Mouse (Mus musculus): Measurements from ENCODE around the gene Slc38a6. TPM values are rescaled to one million over a fixed set of nuclear protein-coding genes. Genes with fewer than 3 reads are reported as not detected.

Gene Slc38a6
- total and polyA plus RNA-seq, 3 experiments: 3.1 to 6.1 TPM; not detected in 1

DNA sequence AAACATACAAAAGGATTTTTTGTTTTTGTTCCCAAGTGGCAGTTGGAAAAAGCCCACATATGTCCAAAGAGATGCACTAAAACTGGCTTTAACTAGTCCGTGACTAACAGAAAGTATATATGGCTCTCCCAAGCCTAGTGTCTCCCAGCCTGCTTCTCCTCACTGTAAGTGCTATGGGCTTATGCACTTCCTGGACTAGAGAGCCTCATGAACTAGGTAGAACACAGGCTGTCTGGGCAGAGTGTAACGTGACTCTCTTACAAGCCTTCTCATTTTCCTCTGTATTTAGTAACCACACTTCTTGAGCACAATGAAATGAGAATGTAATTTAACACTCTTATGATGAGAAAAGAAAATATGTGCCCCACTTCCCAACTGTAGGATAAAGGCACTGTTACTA lies 22.1 kb downstream of the Slc38a6 start:
- H3K27me3 ChIP-seq (ENCODE audit: control insufficient read depth in 1 of 2, insufficient read depth in 2 of 2, low read length in 2 of 2): no peaks in the 10 kb centered on the region
- DNase-seq (ENCODE audit: low read depth, low spot score): no peak
- H3K4me1 ChIP-seq (ENCODE audit: control insufficient read depth in 1 of 2, insufficient read depth in 2 of 2, low read length in 2 of 2): no peaks in the 10 kb centered on the region
- no peak overlapping the region for H3K9ac ChIP-seq (ENCODE audit: control insufficient read depth, low read depth, low read length, poor library complexity, severe bottlenecking)
- no peak overlapping the region for H3K27ac ChIP-seq (ENCODE audit: control insufficient read depth, low read depth, low read length)
- no peak for TF ChIP-seq POLR2AphosphoS5 (IDR thresholded peaks at IDR 0.05; ENCODE audit: borderline replicate concordance, low read depth, low read length)
- TF ChIP-seq CHD2 (IDR thresholded peaks at IDR 0.05; ENCODE audit: low read length): no peak
- no peak for TF ChIP-seq USF2 (IDR thresholded peaks at IDR 0.05; ENCODE audit: borderline replicate concordance in 1 of 2, insufficient read depth in 1 of 2, low read depth in 1 of 2, low read length in 2 of 2)
- TF ChIP-seq USF1 (IDR thresholded peaks at IDR 0.05; ENCODE audit: low read depth, low read length): no peak
- no peak for TF ChIP-seq JUND (IDR thresholded peaks at IDR 0.05; ENCODE audit: low read depth, low read length)
- TF ChIP-seq HCFC1 (IDR thresholded peaks at IDR 0.05; ENCODE audit: low read depth, low read length): no peak
- H3K4me3 ChIP-seq (ENCODE audit: control insufficient read depth in 1 of 2, insufficient read depth in 1 of 2, low read depth in 2 of 2, low read length in 2 of 2): no peak overlapping the region
- H3K9me3 ChIP-seq (replicated peaks; ENCODE audit: insufficient read depth, low read length): no peaks in the 10 kb centered on the region
- H3K36me3 ChIP-seq (ENCODE audit: control insufficient read depth in 1 of 2, insufficient read depth in 2 of 2, low read length in 2 of 2): no peaks in the 10 kb centered on the region
- H3K79me2 ChIP-seq (ENCODE audit: control insufficient read depth, insufficient read depth, low read length, poor library complexity): no peaks in the 10 kb centered on the region

DNA sequence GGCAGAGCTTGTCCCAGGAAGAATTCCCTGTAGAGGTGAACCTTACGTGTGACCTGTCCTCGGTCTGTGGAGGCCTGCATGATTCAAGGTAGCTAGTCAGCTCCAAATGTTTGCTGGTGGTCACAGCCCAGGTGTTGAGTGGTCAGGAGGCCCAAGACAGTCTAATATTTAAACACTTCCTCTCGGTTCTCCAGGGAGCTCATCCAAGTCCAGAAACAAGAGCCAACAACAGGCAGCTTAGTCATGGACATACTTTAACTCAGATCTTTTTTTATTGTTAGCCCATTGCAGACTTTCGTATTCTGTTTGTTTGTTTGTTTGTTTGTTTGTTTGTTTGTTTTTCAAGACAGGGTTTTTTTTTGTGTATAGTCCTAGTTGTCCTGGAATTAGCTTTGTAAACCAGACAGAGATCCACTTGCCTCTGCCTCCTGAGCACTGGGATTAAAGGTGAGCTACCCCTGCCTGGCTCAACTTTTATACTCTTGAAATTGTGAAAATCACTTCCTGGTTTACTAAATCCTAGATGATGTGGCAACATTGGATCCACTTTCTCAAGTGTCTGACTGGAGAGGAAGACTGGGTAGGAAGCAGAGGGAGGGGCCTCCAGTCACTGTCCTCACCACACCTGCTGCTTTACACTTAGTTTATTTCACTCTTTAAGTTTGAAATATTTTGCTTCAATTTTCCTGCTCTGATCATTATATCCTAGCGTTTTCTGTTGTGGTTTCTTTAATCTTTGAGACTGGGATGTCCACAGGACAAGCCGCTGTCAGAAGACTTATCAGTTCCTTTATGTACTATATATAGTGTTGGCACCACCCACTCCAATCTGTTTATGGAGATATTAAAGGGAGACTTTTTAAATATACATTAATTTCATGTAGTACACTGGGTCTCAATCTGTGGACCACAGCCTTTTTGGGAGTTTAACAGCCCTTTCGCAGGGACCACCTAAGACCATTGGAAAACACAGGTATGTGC lies 31.4 kb downstream of the Slc38a6 start:
- peaks cover 3 to 6% of the 10 kb centered on the region in 2 experiments; a peak in 3 of 4 replicates for H3K4me1 ChIP-seq (ENCODE audit: control insufficient read depth in 1 of 2, insufficient read depth in 2 of 2, low read length in 2 of 2)
- no peaks in the 10 kb centered on the region for H3K9me3 ChIP-seq (replicated peaks; ENCODE audit: insufficient read depth, low read length)
- H3K9ac ChIP-seq (ENCODE audit: control insufficient read depth, low read depth, low read length, poor library complexity, severe bottlenecking): no peak overlapping the region
- H3K79me2 ChIP-seq (ENCODE audit: control insufficient read depth, insufficient read depth, low read length, poor library complexity): no peaks in the 10 kb centered on the region
- H3K27ac ChIP-seq (ENCODE audit: control insufficient read depth, low read depth, low read length): no peak overlapping the region
- peaks cover 0 to 8% of the 10 kb centered on the region in 2 experiments; a peak in 2 of 4 replicates for H3K36me3 ChIP-seq (ENCODE audit: control insufficient read depth in 1 of 2, insufficient read depth in 2 of 2, low read length in 2 of 2)
- H3K27me3 ChIP-seq (ENCODE audit: control insufficient read depth in 1 of 2, insufficient read depth in 2 of 2, low read length in 2 of 2): no peaks in the 10 kb centered on the region
- DNase-seq (ENCODE audit: low read depth, low spot score): peak; percentile 23
- H3K4me3 ChIP-seq (ENCODE audit: control insufficient read depth in 1 of 2, insufficient read depth in 1 of 2, low read depth in 2 of 2, low read length in 2 of 2): no peak overlapping the region
- no peak for TF ChIP-seq TBP (IDR thresholded peaks at IDR 0.05; ENCODE audit: low read depth, low read length)
- TF ChIP-seq POLR2AphosphoS2 (IDR thresholded peaks at IDR 0.05; ENCODE audit: low read length): no peak
- TF ChIP-seq ZC3H11A (IDR thresholded peaks at IDR 0.05; ENCODE audit: low read depth, low read length): no peak
- TF ChIP-seq TCF12 (IDR thresholded peaks at IDR 0.05; ENCODE audit: low read depth, low read length): peak; percentile 43; the same call in 1 of the 2 replicates
- no peak for TF ChIP-seq USF2 (IDR thresholded peaks at IDR 0.05; ENCODE audit: borderline replicate concordance in 1 of 2, insufficient read depth in 1 of 2, low read depth in 1 of 2, low read length in 2 of 2)
- no peak for TF ChIP-seq POLR2A (IDR thresholded peaks at IDR 0.05; ENCODE audit: control insufficient read depth in 1 of 2, insufficient read depth in 1 of 2, low read depth in 1 of 2, low read length in 2 of 2, poor library complexity in 1 of 2)
- TF ChIP-seq MEF2A (IDR thresholded peaks at IDR 0.05; ENCODE audit: extremely low read depth, insufficient replicate concordance, low read depth, low read length, poor library complexity, severe bottlenecking): peak; percentile 92; the same call in 1 of the 2 replicates
- no peak for TF ChIP-seq RAD21 (IDR thresholded peaks at IDR 0.05; ENCODE audit: low read depth, low read length)
- no peak for TF ChIP-seq KAT2A (conservative IDR thresholded peaks at IDR 0.05; ENCODE audit: low read depth, low read length)
- TF ChIP-seq RCOR1 (IDR thresholded peaks at IDR 0.05; ENCODE audit: low read depth, low read length): peak; percentile 45; the same call in 1 of the 2 replicates
- TF ChIP-seq EP300 (IDR thresholded peaks at IDR 0.05; ENCODE audit: low read depth in 1 of 2, low read length in 2 of 2): peak; percentile 54
- TF ChIP-seq E2F4 (IDR thresholded peaks at IDR 0.05; ENCODE audit: borderline replicate concordance, low read depth, low read length): no peak
- TF ChIP-seq GATA1 (IDR thresholded peaks at IDR 0.05; ENCODE audit: low read depth, low read length): peak; percentile 43; the same call in 1 of the 2 replicates
